Mouse (Mus musculus): ENCODE data around the gene 4833420G17Rik. TPM values are rescaled to one million over a fixed set of nuclear protein-coding genes. Genes with fewer than 3 reads are reported as not detected.
"Not testable (repeated sequence)": the region's sequence is repeated elsewhere in the genome, so short reads cannot be mapped to it uniquely, and the experiment has no call there.

Gene 4833420G17Rik
- polyA plus RNA-seq, 1 experiment from 2014 or later = 102 TPM

GRCm38 (mm10) chr13:119477789-119478188 lies 15.2 kb downstream of the 4833420G17Rik start:
- no peak for ATAC-seq (ENCODE audit: low FRiP score, low read depth)
- no peaks in the 10 kb centered on the region for H3K9me3 ChIP-seq
- H3K4me2 ChIP-seq (replicated peaks) = no peak overlapping the region
- WGBS = 94% methylated on average over 2 of the region's 2 CpGs
- H3K4me3 ChIP-seq = no peak overlapping the region
- H3K4me1 ChIP-seq = no peaks in the 10 kb centered on the region
- H3K27me3 ChIP-seq (replicated peaks) = no peaks in the 10 kb centered on the region
- no peak overlapping the region for H3K27ac ChIP-seq
- no peak overlapping the region for H3K9ac ChIP-seq
- H3K36me3 ChIP-seq = peaks cover 61% of the 10 kb centered on the region

- Histone ChIP-seq H3K4me1 (no peaks in the 10 kb centered on the region), H3K9me3 (peaks cover 16% of the 10 kb centered on the region), H3K9ac (no peak overlapping the region), H3K4me2 (replicated peaks) (peak overlapping the region; percentile 29), H3K27me3 (replicated peaks) (no peaks in the 10 kb centered on the region), H3K36me3 (peaks cover 32% of the 10 kb centered on the region), H3K4me3 (no peak overlapping the region), H3K27ac (no peak overlapping the region)
- no peak for ATAC-seq (ENCODE audit: low FRiP score, low read depth)
- 61% methylated on average over 7 of the region's 7 CpGs for WGBS
Measured at GRCm38 (mm10) chr13:119487354-119487753, 24.8 kb downstream of the 4833420G17Rik start.

GRCm38 (mm10) chr13:119487880-119488580 lies 25.5 kb downstream of the 4833420G17Rik start, which contains the start of the genes Tmem267 and 3110070M22Rik:
Gene Tmem267 (plus strand): TSS chr13:119488039.
Gene 3110070M22Rik (minus strand): TSS chr13:119488383.
- Histone ChIP-seq H3K4me2 (replicated peaks) (peak within 1 kb of the TSS; percentile 29), H3K36me3 (peaks cover 29% of the 10 kb centered on the region), H3K27ac (0 out of 2 replicates have a peak within 1 kb of the TSS, but pooled peaks have one; percentile 0), H3K27me3 (replicated peaks) (no peaks in the 10 kb centered on the region), H3K4me1 (no peaks in the 10 kb centered on the region), H3K9me3 (peaks cover 16% of the 10 kb centered on the region), H3K9ac (0 out of 2 replicates have a peak within 1 kb of the TSS, but pooled peaks have one; percentile 19), H3K4me3 (no peak within 1 kb of the TSS)
- no peak for ATAC-seq (ENCODE audit: low FRiP score, low read depth)
- 75% methylated on average over 87 of the region's 87 CpGs for WGBS

GRCm38 (mm10) chr13:119492083-119492482 lies 29.5 kb downstream of the 4833420G17Rik start:
- ATAC-seq (ENCODE audit: low FRiP score, low read depth); H3K36me3 ChIP-seq; H3K4me2 ChIP-seq (replicated peaks); H3K27me3 ChIP-seq (replicated peaks); H3K9ac ChIP-seq; H3K27ac ChIP-seq; H3K4me1 ChIP-seq; H3K4me3 ChIP-seq: not testable (repeated sequence)
- 90% methylated on average over 10 of the region's 10 CpGs for WGBS
- H3K9me3 ChIP-seq = peaks cover 21% of the 10 kb centered on the region

GRCm38 (mm10) chr13:119494938-119495337 lies 32.4 kb downstream of the 4833420G17Rik start:
- not testable (repeated sequence) for H3K27ac ChIP-seq; H3K4me1 ChIP-seq; H3K36me3 ChIP-seq; H3K9ac ChIP-seq; H3K27me3 ChIP-seq (replicated peaks); H3K4me2 ChIP-seq (replicated peaks); H3K4me3 ChIP-seq
- 94% methylated on average over 13 of the region's 22 CpGs for WGBS
- H3K9me3 ChIP-seq = peaks cover 19% of the 10 kb centered on the region
- 0 out of 2 replicates have a peak, but pooled peaks have one; percentile 8 for ATAC-seq (ENCODE audit: low FRiP score, low read depth)

Other genes with a start within 250 kb of the 4833420G17Rik start
- gene Paip1, start 34.2 kb upstream of the 4833420G17Rik start, polyA plus RNA-seq (2016; fragmentation: Nextera tagmentation; extraction: Ambion mirVana) = 116 and 156 TPM in 2 replicates
- gene Tmem267, start 25.3 kb downstream of the 4833420G17Rik start, polyA plus RNA-seq (2016; fragmentation: Nextera tagmentation; extraction: Ambion mirVana) = 1.9 and 2.7 TPM in 2 replicates
- 1.1 and 2.1 TPM in 2 replicates for gene 3110070M22Rik, start 25.6 kb downstream of the 4833420G17Rik start, polyA plus RNA-seq (2016; fragmentation: Nextera tagmentation; extraction: Ambion mirVana)
- gene Ccl28, start 161.1 kb downstream of the 4833420G17Rik start, polyA plus RNA-seq (2016; fragmentation: Nextera tagmentation; extraction: Ambion mirVana) = 0.11 and 0.19 TPM in 2 replicates
- gene Hmgcs1, start 227.6 kb downstream of the 4833420G17Rik start, polyA plus RNA-seq (2016; fragmentation: Nextera tagmentation; extraction: Ambion mirVana) = 426 and 430 TPM in 2 replicates